Mouse (Mus musculus) CH12.LX (cell line): Measurements from ENCODE around the gene Swi5. TPM values are rescaled to one million over a fixed set of nuclear protein-coding genes. Genes with fewer than 3 reads are reported as not detected.

Experiments used
- DNase-seq: peaks from one replicate; pipeline ENCODE4 v3.0.0-alpha.2; 2013; ENCODE audit errors: extremely low read depth
- H3K27ac ChIP-seq: 2 replicates; pipeline ENCODE4 v1.5.1; 2012; ENCODE audit warnings: low read depth, mild to moderate bottlenecking, control low read depth, moderate library complexity; ENCODE audit not compliant: insufficient read depth
- H3K27me3 ChIP-seq: replicated peaks from 2 replicates; pipeline ENCODE3; 2012; ENCODE audit warnings: inconsistent platforms
- H3K36me3 ChIP-seq, 2 experiments: replicated peaks in 1 of 2; 2 replicates each; pipeline versions ENCODE3 to v1.6.1; 2012; ENCODE audit warnings: inconsistent platforms in 1 of 2, low read length in 1 of 2, mild to moderate bottlenecking in 1 of 2, mixed read lengths in 1 of 2, moderate library complexity in 1 of 2; ENCODE audit not compliant: control insufficient read depth in 1 of 2, insufficient read depth in 1 of 2
- H3K4me1 ChIP-seq, 2 experiments: 2 replicates each; pipeline ENCODE4 v1.6.1; 2012; ENCODE audit warnings: inconsistent platforms in 1 of 2, moderate library complexity in 1 of 2; ENCODE audit not compliant: insufficient read depth in 2 of 2, control insufficient read depth in 1 of 2
- H3K4me2 ChIP-seq: 2 replicates; pipeline ENCODE4 v1.6.1; 2012; ENCODE audit warnings: low read depth, mild to moderate bottlenecking, control low read depth; ENCODE audit not compliant: poor library complexity, insufficient read depth, severe bottlenecking
- H3K4me3 ChIP-seq, 3 experiments: fragments of 150-350 bp in 1 of 3; sonication (generic) in 1 of 3; replicated peaks in 1 of 3; 2 replicates each; pipeline versions ENCODE3 to v1.5.1; 2011 to 2012; ENCODE audit warnings: low read depth in 2 of 3, low read length in 2 of 3, mild to moderate bottlenecking in 2 of 3, moderate library complexity in 2 of 3, control low read depth in 1 of 3, improper control_type of control experiment in 1 of 3, inconsistent platforms in 1 of 3, mixed read lengths in 1 of 3; ENCODE audit not compliant: poor library complexity in 1 of 3
- H3K79me2 ChIP-seq: replicated peaks from 2 replicates; pipeline ENCODE4 v1.6.1; 2012; ENCODE audit warnings: mild to moderate bottlenecking, moderate library complexity; ENCODE audit not compliant: control insufficient read depth, poor library complexity, insufficient read depth, severe bottlenecking; ENCODE audit errors: extremely low read depth
- H3K9ac ChIP-seq: 2 replicates; pipeline ENCODE4 v1.6.1; 2012; ENCODE audit warnings: low read depth, mild to moderate bottlenecking, control low read depth, moderate library complexity; ENCODE audit not compliant: insufficient read depth
- H3K9me3 ChIP-seq: replicated peaks from 2 replicates; pipeline ENCODE3; 2012; ENCODE audit warnings: low read length, inconsistent platforms, mixed read lengths
- BHLHE40 ChIP-seq: IDR thresholded peaks from 2 replicates; pipeline ENCODE4 v1.6.1; 2011; ENCODE audit warnings: mild to moderate bottlenecking, low read depth, low read length, improper control_type of control experiment
- CHD1 ChIP-seq: IDR thresholded peaks from 2 replicates; pipeline ENCODE4 v1.6.1; 2012; ENCODE audit warnings: low read depth, low read length, improper control_type of control experiment, inconsistent platforms
- CTCF ChIP-seq, 2 experiments: IDR thresholded peaks in 1 of 2; conservative IDR thresholded peaks in 1 of 2; 2 replicates each; pipeline ENCODE4 v1.5.1; 2011 to 2012; ENCODE audit warnings: low read depth in 2 of 2, low read length in 2 of 2, improper control_type of control experiment in 1 of 2, inconsistent platforms in 1 of 2, mild to moderate bottlenecking in 1 of 2, moderate library complexity in 1 of 2
- E2F4 ChIP-seq: IDR thresholded peaks from 2 replicates; pipeline ENCODE4 v1.6.1; 2011; ENCODE audit warnings: low read depth, low read length, improper control_type of control experiment; ENCODE audit not compliant: insufficient replicate concordance
- GABPA ChIP-seq: IDR thresholded peaks from 2 replicates; pipeline ENCODE4 v1.6.1; 2012; ENCODE audit warnings: low read depth, low read length, improper control_type of control experiment, inconsistent platforms; ENCODE audit not compliant: insufficient replicate concordance
- NRF1 ChIP-seq: IDR thresholded peaks from 2 replicates; pipeline ENCODE4 v1.6.1; 2014; ENCODE audit warnings: low read depth, mild to moderate bottlenecking, inconsistent platforms, low read length, improper control_type of control experiment, moderate library complexity
- PAX5 ChIP-seq: IDR thresholded peaks from 2 replicates; pipeline ENCODE4 v1.6.1; 2012; ENCODE audit warnings: low read length, inconsistent platforms, mixed read lengths
- POLR2A ChIP-seq: IDR thresholded peaks from 2 replicates; pipeline ENCODE4 v1.6.1; 2011; ENCODE audit warnings: low read depth, mild to moderate bottlenecking, improper control_type of control experiment, low read length
- USF2 ChIP-seq: conservative IDR thresholded peaks from 2 replicates; pipeline ENCODE4 v1.6.1; 2011; ENCODE audit warnings: low read depth, low read length, improper control_type of control experiment
- dilution Hi-C: fragments of 300-500 bp; cut with MboI; formaldehyde crosslinking; loops from 2 replicates; pipeline ENCODE4 v1.14.3; 2020; ENCODE audit warnings: low sequenced_read_pairs; ENCODE audit not compliant: extremely low pct_unique_long_range_greater_than_20kb, extremely low pct_ligation_motif_present
- in situ Hi-C: fragments of 300-500 bp; cut with MboI; formaldehyde crosslinking; loops from 3 replicates; pipeline ENCODE4 v1.14.3; 2019; ENCODE audit warnings: low sequenced_read_pairs, low pct_ligation_motif_present, low pct_unique_long_range_greater_than_20kb, mixed read lengths
- polyA plus RNA-seq: library from polyadenylated mRNA; unstranded; fragments of >175 nt; gene quantifications from 2 replicates; pipeline ENCODE4 v1.2.1, GENCODE M21; 2012; ENCODE audit warnings: low read depth; ENCODE audit not compliant: insufficient read length
- total RNA-seq, 2 experiments: library from RNA; depleted of rRNA; stranded (reverse); fragments of 300-350 nt in 1 of 2; fragments of >200 nt in 1 of 2; gene quantifications; 2 replicates each; pipeline ENCODE4 v1.2.3; 2012 to 2014

Swi5 gene
- total and polyA plus RNA-seq, 3 experiments = 295 to 437 (median 344) TPM

DNA sequence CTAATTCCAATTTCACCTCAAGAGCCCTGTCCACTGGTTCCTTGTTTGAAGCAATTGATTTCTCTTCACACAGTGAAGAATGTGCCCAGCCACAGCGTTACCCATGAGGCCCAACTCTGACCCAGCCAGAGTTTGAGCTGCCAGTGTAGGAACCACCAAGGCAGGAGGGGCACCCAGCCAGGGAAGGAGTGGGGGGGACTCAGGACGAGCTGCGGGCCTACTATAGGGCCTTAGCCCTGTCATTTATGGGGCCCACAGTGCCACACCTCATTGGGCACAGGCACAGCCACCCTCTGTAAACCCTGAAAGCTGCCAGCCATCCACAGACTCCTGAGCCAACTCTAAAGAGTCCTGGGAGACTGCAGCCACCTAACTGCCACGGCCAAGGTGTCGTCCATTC is 33.3 kb downstream of the Swi5 start:
- H3K36me3 ChIP-seq = peaks cover 82 to 83% of the 10 kb centered on the region in 2 experiments
- in situ Hi-C loops (no loop called here), dilution Hi-C loops (no loop called here)
- H3K9ac ChIP-seq = no peak overlapping the region
- peaks cover 0 to 11% of the 10 kb centered on the region in 2 experiments; a peak in 2 of 4 replicates for H3K4me1 ChIP-seq
- H3K4me3 ChIP-seq = no peak overlapping the region
- no peaks in the 10 kb centered on the region for H3K9me3 ChIP-seq
- DNase-seq = no peak
- H3K27me3 ChIP-seq = no peaks in the 10 kb centered on the region
- no peak for TF ChIP-seq GABPA
- TF ChIP-seq NRF1 = no peak
- TF ChIP-seq E2F4 = no peak
- TF ChIP-seq CTCF (conservative IDR thresholded peaks at IDR 0.05 in 1 of 2, IDR thresholded peaks at IDR 0.05 in 1 of 2; ENCODE audit: low read depth in 2 of 2, low read length in 2 of 2) = no peak
- TF ChIP-seq PAX5 = no peak
- TF ChIP-seq BHLHE40 = no peak
- no peak for TF ChIP-seq CHD1
- TF ChIP-seq USF2 = no peak
- no peak for TF ChIP-seq POLR2A
- H3K27ac ChIP-seq = no peak overlapping the region
- H3K4me2 ChIP-seq = no peak overlapping the region
- H3K79me2 ChIP-seq = peaks cover 9% of the 10 kb centered on the region

DNA sequence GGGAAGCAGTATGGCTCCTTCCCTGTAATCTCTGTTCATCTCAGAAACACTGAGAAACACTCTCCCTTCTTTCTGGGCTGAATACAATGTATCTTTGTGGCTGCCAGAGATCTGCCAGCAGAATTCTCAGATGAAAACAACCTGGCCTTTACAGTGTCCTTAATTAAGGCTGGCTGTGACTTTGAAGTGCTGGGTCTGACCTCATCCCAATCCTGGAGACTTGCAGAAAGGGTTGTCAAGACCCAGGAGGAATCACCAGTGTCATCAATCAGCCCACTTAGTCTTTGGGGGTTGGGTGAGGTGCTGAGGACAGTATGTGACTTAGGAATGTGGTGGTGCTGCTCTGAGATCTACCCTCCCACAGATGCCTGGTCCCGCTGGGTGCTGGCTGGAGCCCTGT is 34.5 kb downstream of the Swi5 start:
- dilution Hi-C loops (no loop called here), in situ Hi-C loops (no loop called here)
- no peak overlapping the region for H3K4me2 ChIP-seq
- no peak for DNase-seq
- H3K4me1 ChIP-seq = peaks cover 0 to 1% of the 10 kb centered on the region in 2 experiments; a peak in 2 of 4 replicates
- H3K79me2 ChIP-seq = no peaks in the 10 kb centered on the region
- no peak overlapping the region for H3K4me3 ChIP-seq
- TF ChIP-seq E2F4 = no peak
- no peak overlapping the region for H3K27ac ChIP-seq
- H3K9ac ChIP-seq = no peak overlapping the region
- peaks cover 89% of the 10 kb centered on the region in 2 experiments for H3K36me3 ChIP-seq
- H3K9me3 ChIP-seq = no peaks in the 10 kb centered on the region
- H3K27me3 ChIP-seq = no peaks in the 10 kb centered on the region

DNA sequence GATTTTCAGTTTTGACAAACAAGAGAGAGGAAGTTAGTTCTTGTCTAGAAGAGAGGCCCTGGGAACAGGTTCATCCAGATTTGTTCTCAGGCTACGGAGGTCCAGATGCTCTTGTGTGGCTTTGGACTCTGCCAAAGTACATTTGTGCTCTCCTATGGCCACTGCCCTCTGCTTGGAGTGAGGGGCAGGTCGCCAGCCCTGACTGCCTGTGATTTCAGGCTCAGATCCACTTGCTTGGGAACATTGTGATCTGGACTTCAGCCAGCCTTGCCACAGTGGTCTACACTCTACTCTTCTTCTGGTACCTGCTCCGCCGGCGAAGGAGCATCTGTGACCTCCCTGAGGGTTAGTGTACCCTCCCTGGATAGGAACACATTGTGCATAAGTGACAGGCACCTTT is 35.2 kb downstream of the Swi5 start:
- Histone ChIP-seq H3K4me3 (no peak overlapping the region), H3K4me2 (no peak overlapping the region), H3K27ac (no peak overlapping the region), H3K27me3 (no peaks in the 10 kb centered on the region), H3K9ac (no peak overlapping the region), H3K4me1 (no peaks in the 10 kb centered on the region), H3K9me3 (no peaks in the 10 kb centered on the region), H3K79me2 (no peaks in the 10 kb centered on the region), H3K36me3 (peaks cover 87 to 89% of the 10 kb centered on the region in 2 experiments)
- in situ Hi-C loops (no loop called here), dilution Hi-C loops (no loop called here)
- DNase-seq = no peak
- no peak for TF ChIP-seq BHLHE40
